Mouse (Mus musculus): ENCODE measurements at regions not wholly inside any gene's neighbourhood (a gene's known extent, or its start where the extent isn't known, plus 50 kb on each side); places are given as distances from the start of the nearest gene placed in this dataset.

DNA sequence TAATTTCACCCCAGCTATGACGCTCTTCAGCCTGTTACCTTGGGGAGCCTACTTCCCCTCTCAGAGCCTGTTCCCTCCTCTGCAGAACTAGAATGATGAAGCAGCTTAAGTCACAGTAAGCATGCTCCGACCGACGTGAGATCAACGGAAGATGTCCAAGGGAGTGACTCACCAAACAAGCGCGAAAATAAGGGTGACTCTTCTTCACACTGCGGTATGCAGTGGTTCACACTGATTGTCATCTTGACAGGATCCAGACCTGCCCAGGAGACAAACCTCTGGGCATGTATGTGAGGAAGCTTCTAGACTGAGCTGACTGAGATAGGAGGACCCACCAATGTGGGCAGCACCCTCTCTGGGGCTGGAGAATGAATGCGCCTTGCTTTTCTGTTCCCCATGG, 116.3 kb upstream of the Tpm1 start:
- no peak for DNase-seq

DNA sequence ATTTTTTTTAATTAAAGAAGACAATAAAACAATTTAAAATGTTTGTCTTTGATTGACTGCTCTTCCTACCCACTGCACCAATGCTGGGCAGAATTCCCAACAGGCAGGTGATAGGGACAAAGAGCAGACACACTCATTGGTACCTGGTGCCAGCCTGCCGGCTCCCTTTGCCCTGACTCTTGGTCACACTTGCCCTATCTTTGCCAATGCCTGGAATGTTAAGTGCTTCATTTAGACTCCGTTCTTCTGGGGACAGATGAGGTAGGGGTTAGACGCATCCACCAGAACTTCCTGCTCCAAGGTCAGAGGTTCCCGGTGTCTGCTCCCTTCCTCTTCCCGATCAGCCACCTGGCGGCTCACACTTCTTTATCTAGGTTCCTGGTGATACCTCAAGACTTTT, 114.5 kb upstream of the Tpm1 start:
- DNase-seq: no peak

DNA sequence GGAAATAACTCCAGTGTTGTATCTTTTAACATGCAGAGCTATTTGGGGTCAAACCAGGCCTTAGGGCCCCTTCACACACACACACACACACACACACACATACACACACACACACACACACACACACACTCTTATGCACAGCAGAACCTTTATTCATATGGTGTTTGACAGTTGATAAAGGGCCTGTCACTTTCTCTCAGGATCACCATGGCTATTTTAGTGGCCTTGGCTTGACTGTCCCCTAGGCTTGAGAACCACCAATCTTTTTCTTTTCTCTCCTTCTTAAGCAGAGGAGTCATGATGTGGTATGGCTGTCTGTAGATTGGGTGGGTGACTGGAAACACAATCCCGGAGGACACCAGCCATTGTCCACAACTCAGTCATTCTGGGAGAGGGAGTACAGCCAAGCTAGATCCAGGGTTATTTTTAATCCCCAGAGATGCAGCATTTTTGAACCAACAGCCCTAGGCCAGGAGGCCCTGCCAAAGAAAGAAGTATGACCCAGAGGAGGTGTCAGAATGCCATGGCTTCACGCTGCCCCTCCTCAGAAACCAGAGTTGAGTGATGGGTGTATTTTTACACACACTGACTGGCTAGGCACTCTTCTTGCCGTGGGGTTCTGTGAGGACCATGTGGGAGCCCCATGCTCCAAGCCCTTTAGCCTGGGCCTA, 111.7 kb upstream of the Tpm1 start:
- no peak for DNase-seq

DNA sequence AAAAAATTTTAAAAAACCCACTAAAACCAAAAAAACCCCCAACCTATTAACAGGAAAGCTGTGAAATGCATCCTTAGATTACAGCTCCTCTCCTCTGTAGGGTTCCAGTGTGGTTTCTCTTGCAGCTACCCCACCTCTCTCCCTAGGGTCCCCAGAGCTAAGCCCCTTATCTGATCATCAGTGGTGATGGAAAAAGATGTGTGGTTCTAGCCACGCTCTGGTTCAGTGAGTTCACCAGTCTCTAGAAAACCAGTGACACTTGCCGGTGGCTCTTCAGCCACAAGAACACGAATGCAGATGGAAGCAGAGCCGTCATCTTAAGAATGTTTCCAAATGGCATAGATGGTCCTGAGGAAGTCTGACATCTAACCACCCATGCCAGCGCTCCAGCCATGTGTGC, 111.1 kb upstream of the Tpm1 start:
- DNase-seq: no peak

DNA sequence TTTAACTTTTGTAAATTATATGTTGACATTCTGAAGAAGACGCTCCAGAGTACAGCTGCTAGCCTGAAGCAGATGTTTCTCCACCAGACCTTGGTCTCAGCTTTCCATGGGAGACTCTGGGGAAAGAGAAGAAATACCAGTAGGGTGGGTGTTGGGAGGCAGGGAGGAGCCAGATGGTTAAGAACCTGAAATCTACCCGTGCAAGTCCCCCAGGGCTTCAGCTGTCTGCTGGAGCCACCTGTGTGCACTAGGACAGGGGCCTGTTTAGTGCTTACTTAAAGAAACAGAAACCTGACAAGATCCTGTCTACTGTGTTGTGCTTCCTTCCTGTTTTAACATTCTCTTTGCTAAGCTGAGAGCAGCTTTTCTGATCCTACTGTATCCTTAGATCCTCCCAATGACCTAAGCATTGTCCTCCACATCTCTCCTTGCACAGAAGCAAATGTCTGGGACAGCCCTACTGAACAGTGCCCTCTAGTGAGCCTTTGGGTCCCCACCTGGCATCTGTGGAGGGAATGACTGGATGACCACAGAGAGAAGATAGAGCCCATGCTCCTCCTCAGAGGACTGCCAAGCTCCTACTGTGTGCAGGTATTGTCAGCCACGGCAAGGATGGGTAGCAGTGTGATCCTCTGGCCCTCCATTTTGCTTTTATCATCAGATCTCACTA, 107.5 kb upstream of the Tpm1 start:
- DNase-seq: peak; percentile 62 to 75

DNA sequence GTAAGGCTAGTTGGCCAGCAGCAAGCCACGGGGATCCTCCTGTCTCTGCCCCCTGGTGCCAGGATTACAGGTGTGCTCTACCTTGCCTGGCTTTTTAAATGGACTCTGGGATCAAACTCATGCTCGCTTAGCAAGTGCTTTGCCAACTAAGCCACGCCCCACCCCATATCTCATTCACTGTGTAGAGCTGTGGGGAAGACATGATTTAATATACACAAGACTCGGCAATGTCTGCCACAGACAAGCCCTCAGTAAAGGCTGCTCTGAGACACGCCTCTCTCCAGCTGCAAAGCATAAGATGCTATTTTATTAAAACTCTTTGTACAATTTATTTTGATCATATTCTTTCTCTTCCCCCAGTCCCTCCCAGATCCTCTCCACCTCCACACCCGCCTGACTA, 104.9 kb upstream of the Tpm1 start:
- DNase-seq: no peak

DNA sequence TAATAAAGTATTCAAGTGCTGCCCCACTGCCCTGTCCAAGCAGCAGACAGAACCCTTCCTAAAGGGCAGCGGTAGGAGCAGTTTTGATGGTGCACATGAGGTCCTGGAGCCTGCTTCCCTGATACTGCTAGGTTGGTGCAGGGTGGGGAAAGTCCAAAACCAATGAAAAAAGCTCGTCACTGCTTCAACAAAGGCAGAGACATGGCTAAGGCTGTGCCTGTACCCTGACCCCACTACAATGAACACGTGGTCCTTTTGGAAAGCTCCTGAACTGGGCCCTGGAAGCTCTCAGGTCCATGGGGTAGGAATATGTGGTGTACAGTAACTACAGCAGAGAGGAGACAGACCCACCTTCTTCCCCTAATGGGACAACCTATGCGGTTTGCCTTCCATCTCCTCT, 104.1 kb upstream of the Tpm1 start:
- no peak for DNase-seq

DNA sequence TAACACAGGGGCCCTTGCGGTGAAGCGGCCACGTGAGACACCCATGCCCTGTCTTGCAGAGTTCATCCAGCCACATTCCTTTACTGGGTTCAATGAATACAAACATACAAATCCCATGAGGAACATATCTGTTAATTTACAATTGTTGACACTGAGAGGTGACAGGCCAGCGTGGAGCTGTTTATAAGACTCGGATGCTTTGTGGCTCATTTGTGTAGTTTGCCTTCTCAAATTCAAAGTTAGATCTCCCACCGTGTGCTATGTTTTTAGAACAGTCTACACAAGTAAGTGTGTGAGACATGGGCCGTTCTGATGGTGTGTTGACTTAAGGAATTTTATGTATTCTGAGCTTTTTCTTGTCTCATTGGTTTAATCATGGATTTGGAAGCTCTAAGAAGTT, 98.5 kb upstream of the Tpm1 start:
- no peak for DNase-seq

DNA sequence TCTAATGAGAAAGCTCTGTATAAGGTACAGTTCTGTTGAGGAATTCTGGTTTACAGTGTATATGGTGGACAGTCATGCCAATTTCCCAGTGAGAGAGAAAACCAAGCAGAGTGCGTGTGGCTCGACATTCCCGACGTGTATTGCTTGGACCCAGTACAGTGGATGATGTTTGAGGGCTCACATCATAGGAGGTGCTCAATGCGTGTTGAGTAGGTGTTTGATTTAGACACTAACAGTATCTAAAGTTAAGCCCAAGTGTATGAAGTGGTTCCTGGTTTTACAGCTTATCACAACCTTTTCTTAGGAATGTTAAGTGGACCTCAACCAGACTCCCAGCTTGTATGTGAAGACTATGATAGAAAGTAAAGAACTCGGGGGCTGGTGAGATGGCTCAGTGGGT, 96.2 kb upstream of the Tpm1 start:
- DNase-seq: no peak

DNA sequence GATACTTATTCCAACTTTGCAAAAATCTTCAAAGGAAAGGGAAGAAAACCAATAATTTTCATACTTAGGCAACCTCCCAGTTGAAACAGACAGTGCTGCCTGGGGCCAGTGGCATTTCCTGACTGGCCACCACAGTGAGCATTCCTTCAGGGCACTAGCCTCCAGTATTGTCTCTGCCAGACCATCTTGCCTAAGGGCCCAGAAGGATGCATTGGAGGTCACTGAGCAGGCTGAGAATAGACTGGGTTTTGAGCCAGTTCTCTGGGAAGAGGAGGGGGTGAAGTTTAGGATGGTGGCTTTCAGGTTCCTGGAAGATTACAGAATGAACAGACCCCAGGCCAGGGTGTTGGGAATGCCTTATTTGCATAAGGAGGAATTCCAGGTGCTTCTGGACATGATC, 95.3 kb upstream of the Tpm1 start:
- DNase-seq: no peak

DNA sequence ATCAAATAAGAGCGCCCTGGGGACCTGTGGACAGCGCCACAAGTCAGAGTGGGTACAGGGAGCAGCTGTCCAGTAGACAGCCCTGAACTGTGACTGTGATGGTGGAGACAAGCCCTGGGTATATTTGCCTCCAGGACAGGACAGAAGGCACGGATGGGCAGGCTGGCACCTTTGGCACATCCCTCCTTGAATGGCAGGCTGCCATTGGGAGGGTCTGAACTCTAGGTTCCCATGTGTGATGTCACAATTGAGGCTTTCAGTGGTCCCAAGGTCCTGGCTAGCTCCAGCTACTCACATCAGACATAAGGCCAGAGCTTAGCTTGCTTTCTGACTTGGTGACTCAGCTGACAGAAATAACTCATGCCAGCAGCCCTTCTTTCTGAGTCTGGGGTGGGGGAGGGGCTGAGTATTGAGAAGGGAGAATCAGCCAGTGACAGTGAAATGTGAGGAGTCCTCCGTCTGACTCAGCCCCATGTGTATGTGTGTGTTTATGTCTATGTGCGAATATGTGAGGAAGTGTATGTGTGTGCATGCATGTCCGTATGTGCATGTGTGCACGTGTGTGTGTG, 91.2 kb upstream of the Tpm1 start:
- no peak for DNase-seq

DNA sequence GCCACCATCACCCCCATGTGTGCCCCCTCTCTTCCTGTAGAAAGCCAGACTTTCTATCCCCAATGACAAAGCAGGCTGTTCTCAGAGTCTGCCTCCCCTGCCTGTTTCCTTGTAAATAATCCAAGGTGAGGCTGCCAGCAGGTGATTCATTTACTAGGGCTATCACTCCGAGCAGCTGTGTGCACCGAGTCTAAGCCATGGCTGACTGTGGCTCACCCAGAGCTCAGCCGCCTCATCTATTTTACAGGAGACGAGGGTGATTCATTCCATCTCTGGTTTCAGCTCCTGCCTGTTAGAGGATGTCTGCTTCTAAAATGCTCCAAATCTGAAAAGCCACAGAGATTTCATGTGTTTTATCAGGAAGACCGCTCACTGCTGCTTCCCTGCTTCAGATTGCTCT, 88.5 kb upstream of the Tpm1 start:
- DNase-seq: peak; percentile 63 to 68

DNA sequence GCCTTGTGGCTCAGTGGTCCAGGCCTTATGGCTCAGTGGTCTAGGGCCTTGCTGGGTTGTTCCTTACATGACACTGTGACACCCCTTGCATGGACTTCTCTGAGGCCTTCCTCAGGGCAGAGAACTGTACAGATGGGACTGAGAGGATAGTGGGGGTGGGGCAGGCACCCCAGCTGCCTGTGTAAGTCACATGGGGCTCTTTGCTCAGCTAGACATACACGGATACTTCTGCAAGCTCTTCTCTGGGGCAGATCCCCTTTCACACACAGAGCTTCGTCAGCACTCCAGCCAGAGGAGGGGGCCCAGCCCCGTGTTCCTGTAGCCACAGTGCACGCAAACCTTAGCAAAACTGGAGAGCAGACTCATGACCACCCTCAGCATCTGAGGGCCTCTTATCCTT, 87.9 kb upstream of the Tpm1 start:
- DNase-seq: no peak

DNA sequence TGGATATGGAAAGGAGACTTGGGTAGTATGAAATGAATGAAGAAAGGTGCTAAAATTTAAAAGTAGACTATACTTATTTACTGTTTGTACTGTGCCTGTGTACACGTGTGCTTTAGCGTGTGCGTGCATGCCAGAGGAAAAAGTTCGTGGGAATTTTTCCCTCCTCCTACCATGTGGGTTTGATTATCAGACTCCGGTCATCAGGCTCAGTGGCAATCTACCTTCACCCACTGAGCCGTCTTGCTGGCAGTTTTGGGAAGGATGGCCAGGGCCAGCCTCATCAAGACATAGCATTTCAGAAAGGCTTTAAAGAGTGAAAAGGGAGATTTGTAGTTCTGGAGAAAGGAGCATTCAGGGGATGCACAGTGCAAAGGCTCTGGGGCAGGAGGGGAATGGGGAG, 87.0 kb upstream of the Tpm1 start:
- no peak for DNase-seq

DNA sequence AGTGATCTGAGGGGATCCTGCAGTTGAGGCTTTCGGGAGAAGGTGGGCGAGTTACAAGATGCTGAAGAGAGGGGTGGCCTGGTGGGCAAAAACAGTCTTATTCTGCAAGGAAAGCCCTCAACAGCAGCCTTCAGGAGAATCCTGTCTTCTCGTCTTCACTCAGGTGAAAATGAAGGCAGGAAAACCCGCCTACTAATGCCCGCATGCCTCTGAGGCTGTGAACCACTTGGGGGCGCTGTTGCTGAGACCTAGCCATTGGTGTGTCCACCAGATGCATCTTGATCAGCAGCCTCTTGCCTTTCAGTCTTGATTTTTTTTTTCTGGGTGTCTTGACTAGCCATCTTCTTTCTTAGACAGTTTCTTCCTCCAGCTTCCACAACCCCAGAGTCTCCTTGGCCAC, 85.2 kb upstream of the Tpm1 start:
- DNase-seq: no peak

DNA sequence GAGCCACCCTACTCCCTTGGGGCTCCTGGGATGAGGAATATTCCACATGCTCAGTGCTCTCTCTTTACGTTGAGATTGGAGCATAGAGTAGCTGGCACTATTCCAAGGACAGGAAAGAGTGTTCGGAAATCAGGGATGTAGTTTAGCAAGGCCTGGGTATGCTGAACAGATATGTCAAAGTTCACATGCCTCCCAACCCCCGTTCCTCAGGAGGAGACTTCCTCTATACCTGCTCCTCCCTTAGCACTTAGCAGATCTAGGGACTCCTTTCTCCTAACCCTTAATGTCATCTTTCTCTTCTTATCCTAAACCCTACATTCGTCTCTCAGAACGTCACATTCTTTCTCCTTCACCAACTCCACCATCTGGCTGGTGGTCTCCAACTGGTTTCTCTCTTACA, 83.2 kb upstream of the Tpm1 start:
- DNase-seq: no peak

DNA sequence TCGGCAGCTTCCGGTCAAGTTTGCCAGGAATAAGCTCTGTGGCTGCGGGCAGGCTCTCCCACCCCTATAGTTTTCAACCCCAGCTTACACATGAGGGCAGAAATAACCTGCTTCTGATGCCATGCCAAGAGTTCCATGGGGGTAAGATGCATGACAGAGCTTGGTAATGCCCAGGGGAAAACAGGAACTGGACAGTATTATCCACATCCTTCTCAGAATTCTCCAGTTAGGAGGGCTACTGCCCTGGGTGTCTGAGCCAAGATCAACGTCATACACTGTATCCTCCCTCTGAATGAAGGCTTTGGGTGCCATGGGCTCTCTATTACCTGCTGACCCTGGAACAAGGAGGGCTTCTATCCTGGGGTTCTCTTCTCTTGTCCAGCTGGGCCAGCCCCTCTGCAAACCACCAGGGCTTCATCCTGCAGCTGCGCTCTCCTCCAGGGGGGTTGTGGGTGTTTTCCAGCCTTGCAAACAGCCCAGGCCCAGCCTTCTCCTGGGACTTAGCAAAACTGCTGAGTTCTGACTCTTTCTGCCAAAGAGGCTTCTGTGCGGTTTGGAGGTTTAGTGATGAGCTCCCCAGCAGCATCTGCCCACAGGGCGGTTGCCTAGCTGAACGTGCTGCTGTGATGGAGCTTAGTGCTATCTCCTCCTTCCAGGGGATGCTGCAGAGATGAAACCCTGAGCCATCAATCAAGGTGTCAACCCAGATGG, 81.7 kb upstream of the Tpm1 start:
- no peak for DNase-seq

DNA sequence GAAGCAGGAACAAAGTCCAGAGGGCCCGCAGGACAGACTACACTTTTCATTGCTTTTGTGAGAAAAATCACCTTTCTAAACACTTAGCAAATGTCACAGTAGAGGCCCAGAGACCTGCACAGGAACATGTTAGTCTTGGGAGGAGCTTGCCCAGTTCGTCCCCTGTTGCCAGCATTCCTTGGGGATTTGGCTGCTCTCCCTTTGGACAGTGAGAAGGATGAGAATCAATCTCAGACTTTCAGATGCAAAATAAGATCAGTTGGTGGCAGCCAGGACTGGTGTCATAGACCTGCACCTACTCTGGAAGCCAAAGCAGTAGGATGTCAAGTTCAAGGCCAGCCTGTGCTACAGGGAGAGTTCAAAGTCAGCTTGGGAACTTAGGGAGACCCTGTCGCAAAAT, 80.7 kb upstream of the Tpm1 start:
- no peak for DNase-seq

DNA sequence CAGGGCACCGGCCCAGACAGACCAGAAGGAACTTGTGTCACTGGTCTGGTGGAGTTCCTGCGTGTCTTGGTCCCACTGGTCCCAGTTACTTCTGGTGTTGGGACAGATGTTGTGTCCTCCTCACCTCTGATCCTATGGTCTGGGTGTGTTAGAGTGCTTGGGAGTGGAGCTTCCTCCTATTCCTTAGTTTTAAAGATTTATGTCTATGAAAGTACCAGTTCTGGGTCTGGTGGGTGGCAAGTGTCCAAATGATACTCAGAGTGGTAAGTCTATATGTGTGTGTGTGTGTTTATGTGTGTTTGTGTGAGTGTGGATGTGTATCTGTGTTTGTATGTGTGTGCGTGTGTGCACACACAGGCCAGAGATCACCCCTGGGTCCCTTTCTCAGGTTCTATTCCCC, 79.9 kb upstream of the Tpm1 start:
- no peak for DNase-seq

DNA sequence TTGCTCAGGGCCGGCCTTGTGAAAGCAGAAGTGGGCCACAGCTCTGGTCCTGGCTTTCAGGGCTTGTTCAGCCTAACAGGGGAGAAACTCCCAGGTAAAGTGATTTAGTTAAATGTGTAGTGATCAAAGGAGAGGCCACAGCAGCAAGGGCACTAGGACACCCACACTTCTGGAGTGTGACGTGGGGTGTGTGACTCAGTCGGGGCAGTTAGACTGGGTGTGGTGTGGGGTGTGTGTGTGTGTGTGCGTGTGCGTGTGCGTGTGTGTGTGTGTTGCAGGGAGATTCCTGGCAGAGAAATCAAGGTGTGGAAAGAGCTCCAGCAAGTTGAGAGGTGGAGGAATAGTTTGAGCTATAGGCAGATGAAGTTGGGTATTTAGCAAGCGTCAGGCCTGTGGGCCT, 72.5 kb upstream of the Tpm1 start:
- no peak for DNase-seq

DNA sequence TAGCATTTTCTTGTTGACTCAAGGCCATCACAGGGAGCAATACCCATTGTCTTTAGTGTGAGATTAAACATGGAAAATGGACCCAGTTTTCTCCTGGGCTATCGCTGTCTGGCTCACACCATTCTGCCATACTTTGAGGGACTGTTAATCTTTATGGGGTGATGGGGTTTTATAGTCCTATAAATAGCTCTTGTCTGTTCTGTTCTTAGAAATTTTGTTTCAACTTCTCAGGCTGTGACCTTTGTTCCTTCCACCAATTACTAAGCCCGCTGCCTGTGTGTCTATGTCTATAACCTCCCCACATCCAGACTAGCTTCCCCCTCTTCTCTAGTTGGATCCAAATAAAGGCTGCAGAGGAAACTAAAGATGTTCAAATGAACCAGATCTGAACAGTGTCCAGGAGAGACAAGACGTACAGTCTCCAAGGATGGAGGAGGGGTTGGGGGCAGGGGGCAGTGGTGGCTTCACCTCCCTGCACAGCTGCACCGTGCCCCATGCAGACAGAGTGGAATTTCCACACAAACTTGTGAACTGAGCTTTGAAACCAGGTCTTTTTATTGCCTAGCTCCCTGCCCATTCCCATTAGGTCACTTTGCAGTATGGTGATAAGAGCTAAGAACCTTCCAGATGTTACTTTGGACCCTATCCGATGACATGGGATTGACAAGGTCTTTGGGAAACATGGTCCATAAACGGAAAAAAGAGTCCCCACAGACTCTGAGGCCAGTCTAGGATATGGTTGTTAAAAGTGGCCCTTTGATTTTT, 69.9 kb upstream of the Tpm1 start:
- no peak for DNase-seq

DNA sequence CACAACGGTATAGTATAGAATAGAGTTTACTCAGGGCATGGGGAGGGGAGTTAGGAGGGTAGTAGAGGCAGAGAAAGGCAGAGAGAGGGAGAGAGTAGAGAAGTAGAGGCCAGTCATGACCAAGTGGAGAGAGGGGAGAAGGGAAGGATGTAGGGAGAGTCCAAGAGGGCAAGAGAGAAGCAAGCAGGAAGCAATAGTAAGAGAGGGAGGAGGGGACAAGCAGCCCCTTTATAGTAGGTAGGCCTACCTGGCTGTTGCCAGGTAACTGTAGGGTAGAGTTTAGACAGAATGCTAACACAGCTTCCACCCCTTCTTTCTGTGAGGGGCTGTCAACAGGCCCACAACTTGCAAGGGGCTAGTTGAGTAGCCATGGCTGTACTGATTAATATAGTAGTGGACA, 69.2 kb upstream of the Tpm1 start:
- no peak for DNase-seq

DNA sequence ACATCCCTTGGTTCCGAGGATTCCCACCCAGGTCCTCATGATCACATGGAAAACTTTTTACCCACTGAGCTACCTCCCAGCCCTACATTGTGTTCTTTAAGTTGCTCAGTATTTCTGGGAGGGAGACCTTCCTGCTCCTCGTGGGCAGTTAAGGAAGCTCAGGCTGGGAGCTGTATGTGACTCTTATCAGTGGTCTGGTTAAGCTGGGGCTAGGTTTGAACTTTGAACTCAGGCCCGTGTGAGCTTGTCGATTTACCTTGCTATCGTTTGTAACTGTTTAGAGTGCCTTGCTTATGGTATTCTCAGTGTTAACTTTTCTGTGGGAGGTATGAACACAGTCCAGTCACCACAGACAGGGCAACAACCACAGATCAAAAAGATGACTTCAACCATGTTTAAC, 68.4 kb upstream of the Tpm1 start:
- DNase-seq: no peak
